Mouse (Mus musculus): ENCODE measurements at regions not wholly inside any gene's neighbourhood (a gene's known extent, or its start where the extent isn't known, plus 50 kb on each side); places are given as distances from the start of the nearest gene placed in this dataset.

- TF ChIP-seq POLR2A (IDR thresholded peaks at IDR 0.05; ENCODE audit: extremely low read depth, insufficient read depth, low read length), result no peak
- no peak for TF ChIP-seq CTCF (IDR thresholded peaks at IDR 0.05; ENCODE audit: extremely low read depth, insufficient read depth, low read length)
- Histone ChIP-seq H3K4me3 (ENCODE audit: insufficient read depth, low read length) (no peak overlapping the region), H3K27ac (ENCODE audit: insufficient read depth, low read length) (no peak overlapping the region), H3K4me1 (ENCODE audit: control insufficient read depth, insufficient read depth, low read length) (no peaks in the 10 kb centered on the region)
These were observed 129.5 kb upstream of the Hes1 start for GRCm38 (mm10) chr16:29934649-29935048.

- no peak for TF ChIP-seq CTCF (IDR thresholded peaks at IDR 0.05; ENCODE audit: extremely low read depth, insufficient read depth, low read length)
- TF ChIP-seq POLR2A (IDR thresholded peaks at IDR 0.05; ENCODE audit: extremely low read depth, insufficient read depth, low read length), result no peak
- H3K4me1 ChIP-seq (ENCODE audit: control insufficient read depth, insufficient read depth, low read length), result no peaks in the 10 kb centered on the region
- no peak overlapping the region for H3K4me3 ChIP-seq (ENCODE audit: insufficient read depth, low read length)
- H3K27ac ChIP-seq (ENCODE audit: insufficient read depth, low read length), result no peak overlapping the region
These were observed 125.5 kb upstream of the Hes1 start for GRCm38 (mm10) chr16:29938700-29939099.

GRCm38 (mm10) chr16:29939331-29939850 lies 124.8 kb upstream of the Hes1 start:
- no peak overlapping the region for H3K4me3 ChIP-seq (ENCODE audit: insufficient read depth, low read length)
- no peak for TF ChIP-seq POLR2A (IDR thresholded peaks at IDR 0.05; ENCODE audit: extremely low read depth, insufficient read depth, low read length)
- no peak for TF ChIP-seq CTCF (IDR thresholded peaks at IDR 0.05; ENCODE audit: extremely low read depth, insufficient read depth, low read length)
- no peak overlapping the region for H3K27ac ChIP-seq (ENCODE audit: insufficient read depth, low read length)
- no peaks in the 10 kb centered on the region for H3K4me1 ChIP-seq (ENCODE audit: control insufficient read depth, insufficient read depth, low read length)

- no peak overlapping the region for H3K27ac ChIP-seq (ENCODE audit: insufficient read depth, low read length)
- no peaks in the 10 kb centered on the region for H3K4me1 ChIP-seq (ENCODE audit: control insufficient read depth, insufficient read depth, low read length)
- H3K4me3 ChIP-seq (ENCODE audit: insufficient read depth, low read length), result no peak overlapping the region
- TF ChIP-seq CTCF (IDR thresholded peaks at IDR 0.05; ENCODE audit: extremely low read depth, insufficient read depth, low read length) (no peak), POLR2A (IDR thresholded peaks at IDR 0.05; ENCODE audit: extremely low read depth, insufficient read depth, low read length) (no peak)
These were observed 124.1 kb upstream of the Hes1 start for GRCm38 (mm10) chr16:29939869-29940707.

- no peak for TF ChIP-seq CTCF (IDR thresholded peaks at IDR 0.05; ENCODE audit: extremely low read depth, insufficient read depth, low read length)
- no peak for TF ChIP-seq POLR2A (IDR thresholded peaks at IDR 0.05; ENCODE audit: extremely low read depth, insufficient read depth, low read length)
These were observed 122.1 kb upstream of the Hes1 start for GRCm38 (mm10) chr16:29942111-29942510.

GRCm38 (mm10) chr16:29943963-29944860 lies 120.0 kb upstream of the Hes1 start:
- Histone ChIP-seq H3K4me3 (ENCODE audit: insufficient read depth, low read length) (no peak overlapping the region), H3K4me1 (ENCODE audit: control insufficient read depth, insufficient read depth, low read length) (no peaks in the 10 kb centered on the region), H3K27ac (ENCODE audit: insufficient read depth, low read length) (no peak overlapping the region)
- TF ChIP-seq POLR2A (IDR thresholded peaks at IDR 0.05; ENCODE audit: extremely low read depth, insufficient read depth, low read length) (no peak), CTCF (IDR thresholded peaks at IDR 0.05; ENCODE audit: extremely low read depth, insufficient read depth, low read length) (no peak)

More at GRCm38 (mm10) chr16:29942111-29942510, 122.1 kb upstream of the Hes1 start:
- H3K27ac ChIP-seq (ENCODE audit: insufficient read depth, low read length), result no peak overlapping the region
- H3K4me1 ChIP-seq (ENCODE audit: control insufficient read depth, insufficient read depth, low read length), result no peaks in the 10 kb centered on the region
- H3K4me3 ChIP-seq (ENCODE audit: insufficient read depth, low read length), result no peak overlapping the region

- H3K4me3 ChIP-seq (ENCODE audit: insufficient read depth, low read length), result no peak overlapping the region
- no peak overlapping the region for H3K27ac ChIP-seq (ENCODE audit: insufficient read depth, low read length)
- no peak for TF ChIP-seq POLR2A (IDR thresholded peaks at IDR 0.05; ENCODE audit: extremely low read depth, insufficient read depth, low read length)
- TF ChIP-seq CTCF (IDR thresholded peaks at IDR 0.05; ENCODE audit: extremely low read depth, insufficient read depth, low read length), result no peak
- no peaks in the 10 kb centered on the region for H3K4me1 ChIP-seq (ENCODE audit: control insufficient read depth, insufficient read depth, low read length)
These were observed 119.2 kb upstream of the Hes1 start for GRCm38 (mm10) chr16:29944966-29945365.

- Histone ChIP-seq H3K4me1 (ENCODE audit: control insufficient read depth, insufficient read depth, low read length) (no peaks in the 10 kb centered on the region), H3K27ac (ENCODE audit: insufficient read depth, low read length) (no peak overlapping the region), H3K4me3 (ENCODE audit: insufficient read depth, low read length) (peak overlapping the region; percentile 9; the same call in 1 of the 2 replicates)
- TF ChIP-seq POLR2A (IDR thresholded peaks at IDR 0.05; ENCODE audit: extremely low read depth, insufficient read depth, low read length) (no peak), CTCF (IDR thresholded peaks at IDR 0.05; ENCODE audit: extremely low read depth, insufficient read depth, low read length) (no peak)
These were observed 118.8 kb upstream of the Hes1 start for GRCm38 (mm10) chr16:29945376-29945890.

GRCm38 (mm10) chr16:29945891-29946598 lies 118.1 kb upstream of the Hes1 start:
- Histone ChIP-seq H3K4me1 (ENCODE audit: control insufficient read depth, insufficient read depth, low read length) (no peaks in the 10 kb centered on the region), H3K4me3 (ENCODE audit: insufficient read depth, low read length) (peak overlapping the region; percentile 9), H3K27ac (ENCODE audit: insufficient read depth, low read length) (no peak overlapping the region)
- TF ChIP-seq POLR2A (IDR thresholded peaks at IDR 0.05; ENCODE audit: extremely low read depth, insufficient read depth, low read length), result no peak
- TF ChIP-seq CTCF (IDR thresholded peaks at IDR 0.05; ENCODE audit: extremely low read depth, insufficient read depth, low read length), result no peak

Measured in cortical plate, adult 2 months (tissue).